In the genomic region with DNA sequence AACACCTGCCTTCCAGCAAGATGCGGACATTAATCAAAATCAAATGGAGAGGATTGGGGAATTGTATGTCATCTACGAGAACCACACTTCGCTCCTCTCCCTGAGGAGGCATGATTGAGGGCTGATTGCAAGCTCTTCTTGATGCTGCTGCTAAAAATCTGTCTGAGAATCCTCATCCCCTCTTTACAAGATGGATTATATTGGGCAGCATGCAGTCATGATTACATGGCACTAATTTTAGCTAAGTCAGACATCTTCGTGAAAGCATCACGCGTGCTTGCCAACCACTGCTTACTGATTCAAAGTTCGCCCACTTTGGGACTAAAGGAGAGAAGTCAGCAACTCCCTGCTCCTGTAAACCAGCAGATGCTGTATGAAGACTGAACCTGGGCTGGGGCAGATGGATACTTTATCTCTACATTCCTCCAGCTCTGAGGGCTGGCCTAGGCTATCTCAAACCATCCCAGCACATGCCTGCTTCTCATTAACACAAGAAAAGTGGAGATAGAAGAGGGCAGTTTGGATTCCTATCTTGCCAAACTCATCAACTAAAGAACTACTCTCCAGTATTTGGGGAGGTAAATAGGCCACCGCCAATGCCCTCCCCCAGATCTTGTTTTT, we compare ENCODE assay signal across 19 mouse cellular contexts.
DNase-seq lines count a peak whose midpoint lies in the region; ATAC-seq and TF ChIP-seq lines count a peak whose summit lies in the region.
"Had no signal": no experiment of that assay in that cellular context is flagged by ENCODE, and none has a peak within 500 bp of the region (broad histone marks: within the 10 kb centered on the region; RNA-seq: fewer than 3 reads in every experiment).

No protein-coding gene starts in this region.

- peak; percentile 50; the same call in 1 of the 2 replicates for ATAC-seq in intestine, embryonic 16.5 days
- ATAC-seq in intestine, embryonic 15.5 days: no peak
- peak; percentile 75 for ATAC-seq in liver, embryonic 11.5 days (replicated peaks; ENCODE audit: low FRiP score)
- ATAC-seq in megakaryocyte progenitor cell, adult 5-6 weeks (replicated peaks; ENCODE audit: poor library complexity): peak; percentile 47
- ATAC-seq in lung, postnatal 0 days: no peak
- ATAC-seq: forebrain, embryonic 16.5 days; inflammation-experienced regulatory T-cells, adult 6 months; midbrain, embryonic 15.5 days had no signal

- no peak overlapping the region for H3K9ac ChIP-seq in intestine, embryonic 16.5 days (ENCODE audit: low read depth, low read length)
- no peak overlapping the region for H3K9ac ChIP-seq in intestine, embryonic 15.5 days
- H3K9ac ChIP-seq in liver, embryonic 11.5 days (ENCODE audit: low read depth, low read length): no peak overlapping the region
- H3K9ac ChIP-seq in lung, postnatal 0 days (replicated peaks; ENCODE audit: low read depth): no peak overlapping the region
- H3K9ac ChIP-seq: embryonic facial prominence, embryonic 12.5 days; limb, embryonic 15.5 days; midbrain, embryonic 15.5 days; neural tube, embryonic 15.5 days had no signal

- DNase-seq in c-Kit-positive CD71-positive TER-119-positive erythroid progenitor cells, embryonic 14.5 days (ENCODE audit: low spot score): peak; percentile 60
- DNase-seq in liver, embryonic 11.5 days (ENCODE audit: low spot score): no peak
- no peak for DNase-seq in lung, postnatal 0 days (ENCODE audit: low spot score)
- DNase-seq in heart, postnatal 4 days: no peak
- DNase-seq: cerebellum, adult 9-11 months; gastrocnemius, postnatal 14 days; lung, postnatal 10 days; retina, postnatal 1 day; thymus, postnatal 36 days had no signal

- no peaks in the 10 kb centered on the region for H3K9me3 ChIP-seq in intestine, embryonic 16.5 days (ENCODE audit: control insufficient read depth, low read length)
- no peaks in the 10 kb centered on the region for H3K9me3 ChIP-seq in intestine, embryonic 15.5 days
- H3K9me3 ChIP-seq in liver, embryonic 11.5 days (ENCODE audit: control insufficient read depth, low read length): 0 out of 2 replicates have a peak, but pooled peaks cover 2% of the 10 kb centered on the region
- H3K9me3 ChIP-seq in lung, postnatal 0 days (ENCODE audit: low read length): no peaks in the 10 kb centered on the region
- H3K9me3 ChIP-seq: embryonic facial prominence, embryonic 12.5 days; limb, embryonic 15.5 days; neural tube, embryonic 15.5 days had no signal

- no peak for TF ChIP-seq EP300 in lung, postnatal 0 days (IDR thresholded peaks at IDR 0.05)

- peaks cover 6% of the 10 kb centered on the region; the same call in 1 of the 2 replicates for H3K4me1 ChIP-seq in intestine, embryonic 16.5 days (ENCODE audit: control insufficient read depth, insufficient read depth, low read length)
- peaks cover 5% of the 10 kb centered on the region for H3K4me1 ChIP-seq in intestine, embryonic 15.5 days (replicated peaks)
- H3K4me1 ChIP-seq in liver, embryonic 11.5 days (replicated peaks; ENCODE audit: control insufficient read depth, insufficient read depth, low read length): peaks cover 33% of the 10 kb centered on the region
- 0 out of 2 replicates have a peak, but pooled peaks cover 5% of the 10 kb centered on the region for H3K4me1 ChIP-seq in lung, postnatal 0 days (ENCODE audit: insufficient read depth, low read depth, low read length)
- H3K4me1 ChIP-seq: limb, embryonic 15.5 days; midbrain, embryonic 15.5 days; neural tube, embryonic 15.5 days had no signal

- TF ChIP-seq CTCF in lung, postnatal 0 days (IDR thresholded peaks at IDR 0.05): no peak

- H3K27me3 ChIP-seq in intestine, embryonic 16.5 days (replicated peaks; ENCODE audit: control insufficient read depth, insufficient read depth, low read length): no peaks in the 10 kb centered on the region
- no peaks in the 10 kb centered on the region for H3K27me3 ChIP-seq in intestine, embryonic 15.5 days (replicated peaks)
- H3K27me3 ChIP-seq in liver, embryonic 11.5 days (replicated peaks; ENCODE audit: control insufficient read depth, insufficient read depth, low read length): no peaks in the 10 kb centered on the region
- no peaks in the 10 kb centered on the region for H3K27me3 ChIP-seq in lung, postnatal 0 days (replicated peaks; ENCODE audit: insufficient read depth, low read length)
- H3K27me3 ChIP-seq: embryonic facial prominence, embryonic 12.5 days; megakaryocyte, embryonic 14.5 days; midbrain, embryonic 15.5 days; neural tube, embryonic 15.5 days had no signal

- no peak overlapping the region for H3K27ac ChIP-seq in intestine, embryonic 16.5 days (ENCODE audit: low read length)
- no peak overlapping the region for H3K27ac ChIP-seq in intestine, embryonic 15.5 days
- H3K27ac ChIP-seq in liver, embryonic 11.5 days (ENCODE audit: low read depth, low read length): peak overlapping the region; percentile 43; the same call in 1 of the 2 replicates
- no peak overlapping the region for H3K27ac ChIP-seq in lung, postnatal 0 days (ENCODE audit: low read length)
- H3K27ac ChIP-seq: embryonic facial prominence, embryonic 12.5 days; limb, embryonic 15.5 days; midbrain, embryonic 15.5 days; neural tube, embryonic 15.5 days had no signal

- no peak overlapping the region for H3K4me2 ChIP-seq in intestine, embryonic 16.5 days (ENCODE audit: low read depth, low read length)
- no peak overlapping the region for H3K4me2 ChIP-seq in intestine, embryonic 15.5 days (replicated peaks)
- no peak overlapping the region for H3K4me2 ChIP-seq in liver, embryonic 11.5 days
- H3K4me2 ChIP-seq in lung, postnatal 0 days (replicated peaks; ENCODE audit: low read depth, low read length): no peak overlapping the region
- H3K4me2 ChIP-seq: embryonic facial prominence, embryonic 12.5 days; limb, embryonic 15.5 days; midbrain, embryonic 15.5 days; neural tube, embryonic 15.5 days had no signal

- H3K4me3 ChIP-seq in intestine, embryonic 16.5 days (ENCODE audit: low read length): no peak overlapping the region
- H3K4me3 ChIP-seq in intestine, embryonic 15.5 days (replicated peaks): no peak overlapping the region
- no peak overlapping the region for H3K4me3 ChIP-seq in liver, embryonic 11.5 days (ENCODE audit: low read depth, low read length)
- no peak overlapping the region for H3K4me3 ChIP-seq in lung, postnatal 0 days (ENCODE audit: low read depth, low read length)
- H3K4me3 ChIP-seq: embryonic facial prominence, embryonic 12.5 days; limb, embryonic 15.5 days; megakaryocyte, embryonic 14.5 days; midbrain, embryonic 15.5 days; neural tube, embryonic 15.5 days had no signal

- WGBS in intestine, embryonic 16.5 days: 91% methylated on average over 8 of the region's 8 CpGs
- WGBS in intestine, embryonic 15.5 days: 94% methylated on average over 8 of the region's 8 CpGs
- 88% methylated on average over 8 of the region's 8 CpGs for WGBS in liver, embryonic 11.5 days
- 88% methylated on average over 8 of the region's 8 CpGs for WGBS in lung, postnatal 0 days

- H3K36me3 ChIP-seq in intestine, embryonic 16.5 days (ENCODE audit: control insufficient read depth, insufficient read depth, low read length): no peaks in the 10 kb centered on the region
- H3K36me3 ChIP-seq in intestine, embryonic 15.5 days: no peaks in the 10 kb centered on the region
- H3K36me3 ChIP-seq in liver, embryonic 11.5 days (ENCODE audit: control insufficient read depth, insufficient read depth, low read length): no peaks in the 10 kb centered on the region
- no peaks in the 10 kb centered on the region for H3K36me3 ChIP-seq in lung, postnatal 0 days (ENCODE audit: insufficient read depth, low read length)
- H3K36me3 ChIP-seq: embryonic facial prominence, embryonic 12.5 days; limb, embryonic 15.5 days; midbrain, embryonic 15.5 days; neural tube, embryonic 15.5 days had no signal

Comparison
In these comparisons a context has a peak if more than half of its experiments do, and no peak if none do; other contexts are left out.
1. ATAC-seq: peak in intestine, embryonic 16.5 days (single experiment), liver, embryonic 11.5 days (single experiment) and megakaryocyte progenitor cell, adult 5-6 weeks (single experiment); none in intestine, embryonic 15.5 days (single experiment) and lung, postnatal 0 days (single experiment).